Mouse (Mus musculus): ENCODE data around the gene E2f4. TPM values are rescaled to one million over a fixed set of nuclear protein-coding genes. Genes with fewer than 3 reads are reported as not detected.

E2f4 gene
- polyA plus RNA-seq, 1 experiment from 2014 or later = 125 TPM

DNA sequence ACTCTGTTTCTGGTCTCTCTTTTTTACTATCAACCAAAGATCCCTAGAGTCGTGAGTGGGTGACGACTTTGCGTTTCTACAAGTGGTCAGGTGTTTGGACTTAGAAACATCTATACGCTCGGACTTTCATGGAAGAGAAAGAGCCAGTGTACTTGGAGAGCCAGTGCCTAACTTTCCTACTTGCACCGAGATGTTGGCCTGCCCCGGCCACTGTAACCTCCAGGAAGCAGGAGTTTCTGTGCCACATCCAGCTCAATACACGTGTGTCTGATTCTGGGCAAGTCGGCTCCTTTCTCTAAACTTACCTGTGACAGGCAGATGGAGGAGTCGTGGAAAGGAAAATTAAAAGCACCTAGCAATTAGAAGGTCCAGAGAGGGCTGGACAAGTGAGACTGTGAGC lies 21.6 kb upstream of the E2f4 start, which contains the start of gene Nol3:
Gene Nol3 (plus strand): TSS at position 301 of the 400 bp plus-strand sequence.
- Histone ChIP-seq H3K27me3 (replicated peaks; ENCODE audit: low read depth, poor library complexity, severe bottlenecking) (peaks cover 100% of the 10 kb centered on the region), H3K4me3 (peak within 1 kb of the TSS; percentile 55), H3K36me3 (replicated peaks) (peaks cover 4% of the 10 kb centered on the region), H3K27ac (replicated peaks) (peak within 1 kb of the TSS; percentile 8; the same call in 1 of the 2 replicates), H3K9me3 (no peaks in the 10 kb centered on the region), H3K4me1 (peaks cover 25% of the 10 kb centered on the region)
- DNase-seq (ENCODE audit: low spot score) = no peak
- 5% methylated on average over 10 of the region's 10 CpGs for WGBS

DNA sequence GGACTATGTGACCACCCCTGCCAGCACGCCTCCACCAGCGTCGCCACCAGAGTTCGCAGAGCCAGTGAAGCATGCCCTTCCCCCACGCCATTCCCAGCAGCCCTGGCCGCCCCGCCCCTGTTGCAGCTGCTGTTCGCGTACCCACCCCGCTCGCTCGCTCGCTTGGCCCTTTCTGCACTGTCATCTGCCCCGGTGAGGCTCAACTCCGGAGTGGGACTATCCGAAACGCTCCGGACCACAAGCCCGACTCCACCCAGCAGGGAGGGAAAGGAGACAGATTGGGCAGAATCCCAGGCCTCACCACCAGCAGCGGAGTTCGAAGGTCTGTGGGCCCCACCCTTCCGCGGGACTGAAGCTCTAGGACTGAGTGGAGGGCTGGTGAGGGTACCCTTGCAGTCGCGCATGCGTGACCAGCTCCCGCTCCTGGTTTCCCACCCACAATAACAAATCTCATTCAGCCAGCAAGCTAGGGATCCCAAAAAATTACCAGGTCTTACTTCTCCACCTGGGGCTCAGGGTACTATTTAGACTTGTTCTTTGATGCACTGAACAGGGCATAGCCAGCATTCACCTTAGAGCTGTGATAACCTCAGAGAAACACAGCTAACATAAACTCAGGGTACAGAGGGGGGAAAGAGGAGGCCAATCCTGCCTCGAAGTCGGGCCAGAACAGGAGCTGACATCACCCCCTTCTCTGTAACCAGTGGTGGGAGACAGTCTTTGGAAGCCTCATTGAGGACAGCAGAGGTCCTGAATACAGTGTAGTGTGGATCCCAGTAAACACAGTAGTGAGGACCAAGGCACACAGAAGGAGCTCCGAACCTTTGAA lies 21.0 kb upstream of the E2f4 start:
- Histone ChIP-seq H3K9me3 (no peaks in the 10 kb centered on the region), H3K27me3 (replicated peaks; ENCODE audit: low read depth, poor library complexity, severe bottlenecking) (peaks cover 100% of the 10 kb centered on the region), H3K4me1 (peaks cover 22% of the 10 kb centered on the region), H3K27ac (replicated peaks) (peak overlapping the region; percentile 8; the same call in 1 of the 2 replicates), H3K4me3 (peak overlapping the region; percentile 55), H3K36me3 (replicated peaks) (peaks cover 8% of the 10 kb centered on the region)
- peak; percentile 72 for DNase-seq (ENCODE audit: low spot score)
- 4% methylated on average over 30 of the region's 30 CpGs for WGBS

DNA sequence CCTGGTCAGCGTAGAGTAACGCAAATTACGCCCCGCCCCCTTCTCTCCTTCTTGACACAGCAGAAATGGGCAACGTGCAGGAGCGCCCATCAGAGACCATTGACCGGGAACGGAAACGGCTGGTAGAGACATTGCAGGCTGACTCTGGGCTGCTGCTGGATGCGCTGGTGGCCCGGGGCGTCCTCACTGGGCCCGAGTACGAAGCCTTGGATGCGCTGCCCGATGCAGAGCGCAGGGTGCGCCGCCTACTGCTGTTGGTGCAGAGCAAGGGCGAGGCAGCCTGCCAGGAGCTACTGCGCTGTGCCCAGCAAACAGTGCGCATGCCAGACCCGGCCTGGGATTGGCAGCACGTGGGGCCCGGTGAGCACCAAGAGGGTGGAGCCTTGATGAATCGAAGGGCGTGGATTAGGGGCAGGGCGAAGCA lies 18.5 kb upstream of the E2f4 start:
- peak; percentile 46 for DNase-seq (ENCODE audit: low spot score)
- Histone ChIP-seq H3K27ac (replicated peaks) (no peak overlapping the region), H3K4me3 (peak overlapping the region; percentile 47)

DNA sequence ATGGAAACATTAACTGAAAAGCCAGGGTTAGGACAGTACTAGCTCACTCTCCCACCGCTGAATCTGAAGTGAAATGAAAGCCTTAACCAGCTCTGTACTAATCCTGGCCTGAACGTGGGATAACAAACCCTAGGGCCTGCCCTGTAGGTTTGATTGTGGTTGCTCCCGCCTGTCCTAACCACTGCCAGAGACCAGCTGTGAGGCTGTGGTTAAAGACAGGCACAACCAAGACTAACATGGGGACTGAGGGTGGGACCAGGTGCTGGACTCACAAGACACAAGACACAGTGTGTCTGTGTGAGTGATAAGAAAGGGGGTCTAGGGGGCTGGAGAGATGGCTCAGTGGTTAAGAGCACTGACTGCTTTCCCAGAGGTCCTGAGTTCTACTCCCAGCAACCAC lies 16.9 kb upstream of the E2f4 start:
- DNase-seq (ENCODE audit: low spot score) = no peak
- H3K36me3 ChIP-seq (replicated peaks) = peaks cover 39% of the 10 kb centered on the region
- no peaks in the 10 kb centered on the region for H3K9me3 ChIP-seq
- no peak overlapping the region for H3K4me3 ChIP-seq
- 69% methylated on average over 3 of the region's 3 CpGs for WGBS
- H3K27ac ChIP-seq (replicated peaks) = no peak overlapping the region
- H3K27me3 ChIP-seq (replicated peaks; ENCODE audit: low read depth, poor library complexity, severe bottlenecking) = peaks cover 98% of the 10 kb centered on the region
- H3K4me1 ChIP-seq = peaks cover 26% of the 10 kb centered on the region

More for the DNA sequence above, 18.5 kb upstream of the E2f4 start:
- WGBS = 2% methylated on average over 28 of the region's 28 CpGs
- Histone ChIP-seq H3K36me3 (replicated peaks) (peaks cover 27% of the 10 kb centered on the region), H3K4me1 (peaks cover 29% of the 10 kb centered on the region), H3K27me3 (replicated peaks; ENCODE audit: low read depth, poor library complexity, severe bottlenecking) (peaks cover 100% of the 10 kb centered on the region), H3K9me3 (no peaks in the 10 kb centered on the region)

DNA sequence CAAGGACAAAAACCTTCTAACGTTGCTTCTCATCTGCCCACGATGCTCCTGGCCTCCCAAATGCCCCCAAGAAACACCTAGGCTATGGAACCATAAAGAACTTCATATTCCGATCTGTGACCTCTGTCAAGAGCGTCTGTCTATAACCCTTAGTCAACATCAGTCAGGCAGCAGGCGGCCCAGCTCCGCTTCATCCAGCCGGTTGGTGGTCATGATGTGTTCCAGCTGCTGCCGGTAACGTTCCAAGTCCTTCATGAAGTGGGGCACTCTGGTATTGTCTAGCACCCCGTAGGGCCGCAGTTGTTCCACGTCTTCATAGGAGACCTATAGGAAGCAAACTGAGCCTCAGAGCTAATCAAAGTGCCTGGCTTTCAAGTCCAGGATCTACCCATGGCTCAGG lies 15.6 kb upstream of the E2f4 start:
- WGBS = 92% methylated on average over 12 of the region's 12 CpGs
- Histone ChIP-seq H3K36me3 (replicated peaks) (peaks cover 40% of the 10 kb centered on the region), H3K4me3 (no peak overlapping the region), H3K27ac (replicated peaks) (no peak overlapping the region), H3K27me3 (replicated peaks; ENCODE audit: low read depth, poor library complexity, severe bottlenecking) (peaks cover 91% of the 10 kb centered on the region), H3K4me1 (peaks cover 15% of the 10 kb centered on the region), H3K9me3 (no peaks in the 10 kb centered on the region)
- no peak for DNase-seq (ENCODE audit: low spot score)

DNA sequence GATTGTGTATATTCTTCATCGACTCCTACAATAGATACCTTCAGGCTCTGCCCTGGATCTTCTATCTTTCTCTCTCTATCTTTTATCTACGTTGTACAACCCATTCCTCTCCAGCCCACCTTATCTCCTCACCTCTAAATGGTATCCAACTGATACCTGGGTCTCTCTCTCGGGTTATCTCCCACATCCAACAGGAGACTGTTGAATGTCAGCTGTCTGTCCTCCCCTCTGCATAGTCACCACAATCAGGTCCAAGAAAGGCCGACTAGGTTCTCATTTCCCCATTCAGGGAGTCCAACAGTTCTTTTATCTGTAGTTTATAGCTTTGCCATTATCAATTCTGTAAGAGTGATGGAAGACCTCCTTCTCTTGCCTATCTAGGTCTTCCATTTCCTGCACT lies 15.2 kb upstream of the E2f4 start:
- H3K36me3 ChIP-seq (replicated peaks) = peaks cover 40% of the 10 kb centered on the region
- H3K9me3 ChIP-seq = no peaks in the 10 kb centered on the region
- H3K27ac ChIP-seq (replicated peaks) = no peak overlapping the region
- no peak for DNase-seq (ENCODE audit: low spot score)
- H3K4me3 ChIP-seq = no peak overlapping the region
- WGBS = 90% methylated on average over 4 of the region's 4 CpGs
- H3K4me1 ChIP-seq = peaks cover 15% of the 10 kb centered on the region
- peaks cover 88% of the 10 kb centered on the region for H3K27me3 ChIP-seq (replicated peaks; ENCODE audit: low read depth, poor library complexity, severe bottlenecking)

DNA sequence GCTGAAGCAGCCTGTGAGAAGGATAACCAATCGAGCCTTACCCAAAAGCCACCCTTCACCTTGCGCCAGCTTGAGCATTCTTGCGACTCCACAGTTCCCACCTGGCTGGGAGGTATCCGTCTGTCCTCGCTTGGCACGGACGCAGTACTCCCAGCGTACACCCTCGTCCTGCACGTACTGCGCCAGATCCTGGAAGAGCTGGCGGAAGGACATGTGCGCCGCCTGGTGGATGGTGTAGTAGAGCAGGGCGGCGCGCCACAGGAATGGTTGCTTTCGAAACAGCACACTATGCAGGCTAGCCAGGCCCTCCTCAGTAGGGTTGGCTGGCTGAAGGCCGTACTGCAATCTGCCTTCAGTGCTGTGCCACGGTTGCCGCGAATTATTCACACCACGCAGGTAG lies 14.4 kb upstream of the E2f4 start:
- H3K4me3 ChIP-seq = no peak overlapping the region
- H3K9me3 ChIP-seq = no peaks in the 10 kb centered on the region
- peaks cover 79% of the 10 kb centered on the region for H3K27me3 ChIP-seq (replicated peaks; ENCODE audit: low read depth, poor library complexity, severe bottlenecking)
- peaks cover 19% of the 10 kb centered on the region for H3K4me1 ChIP-seq
- H3K36me3 ChIP-seq (replicated peaks) = peaks cover 40% of the 10 kb centered on the region
- H3K27ac ChIP-seq (replicated peaks) = no peak overlapping the region
- DNase-seq (ENCODE audit: low spot score) = peak; percentile 67
- WGBS = 28% methylated on average over 23 of the region's 23 CpGs

DNA sequence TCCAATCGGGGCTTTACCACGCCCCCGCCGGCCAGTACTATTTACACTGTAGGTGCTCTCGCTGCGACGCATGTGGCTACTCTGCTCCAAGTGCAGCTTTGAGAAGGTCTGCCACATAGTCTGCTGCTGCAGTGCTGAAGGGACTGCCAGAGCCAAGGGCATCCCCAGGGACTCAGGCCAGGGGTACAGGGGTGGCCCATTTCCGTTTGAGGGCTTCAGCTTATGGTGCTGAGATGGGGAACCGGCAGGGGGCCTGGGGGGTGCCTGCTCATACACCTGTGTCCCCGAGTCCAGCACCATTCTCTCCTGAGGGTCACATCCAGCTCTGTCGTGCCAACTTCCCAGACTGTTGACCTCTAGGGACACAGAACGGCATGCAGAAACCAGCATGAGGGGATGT lies 11.9 kb upstream of the E2f4 start:
- peaks cover 39% of the 10 kb centered on the region for H3K36me3 ChIP-seq (replicated peaks)
- H3K27me3 ChIP-seq (replicated peaks; ENCODE audit: low read depth, poor library complexity, severe bottlenecking) = peaks cover 65% of the 10 kb centered on the region
- DNase-seq (ENCODE audit: low spot score) = no peak
- no peaks in the 10 kb centered on the region for H3K9me3 ChIP-seq
- 40% methylated on average over 12 of the region's 12 CpGs for WGBS
- H3K4me3 ChIP-seq = no peak overlapping the region
- peaks cover 34% of the 10 kb centered on the region for H3K4me1 ChIP-seq
- no peak overlapping the region for H3K27ac ChIP-seq (replicated peaks)

DNA sequence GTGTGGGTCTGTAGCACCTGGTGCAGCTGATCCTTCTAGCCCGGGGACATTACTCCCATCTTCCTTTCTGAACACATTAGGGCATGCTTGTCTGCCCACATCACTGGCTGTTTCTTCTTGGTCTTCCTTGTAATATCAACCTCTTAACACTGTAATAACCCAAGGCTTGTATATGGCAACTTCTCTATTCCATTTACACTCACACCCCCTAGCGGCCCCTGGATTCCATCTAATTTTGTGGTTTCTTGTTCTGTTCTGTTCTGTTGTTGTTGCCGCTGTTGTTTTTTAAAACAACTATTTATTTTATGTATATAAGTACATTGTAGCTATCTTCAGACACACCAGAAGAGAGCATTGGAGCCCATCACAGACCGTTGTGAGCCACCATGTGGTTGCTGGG lies 10.6 kb upstream of the E2f4 start:
- Histone ChIP-seq H3K27ac (replicated peaks) (no peak overlapping the region), H3K9me3 (no peaks in the 10 kb centered on the region), H3K27me3 (replicated peaks; ENCODE audit: low read depth, poor library complexity, severe bottlenecking) (peaks cover 60% of the 10 kb centered on the region), H3K36me3 (replicated peaks) (peaks cover 28% of the 10 kb centered on the region), H3K4me3 (no peak overlapping the region), H3K4me1 (peaks cover 37% of the 10 kb centered on the region)
- WGBS = 87% methylated on average over 4 of the region's 4 CpGs
- DNase-seq (ENCODE audit: low spot score) = no peak

DNA sequence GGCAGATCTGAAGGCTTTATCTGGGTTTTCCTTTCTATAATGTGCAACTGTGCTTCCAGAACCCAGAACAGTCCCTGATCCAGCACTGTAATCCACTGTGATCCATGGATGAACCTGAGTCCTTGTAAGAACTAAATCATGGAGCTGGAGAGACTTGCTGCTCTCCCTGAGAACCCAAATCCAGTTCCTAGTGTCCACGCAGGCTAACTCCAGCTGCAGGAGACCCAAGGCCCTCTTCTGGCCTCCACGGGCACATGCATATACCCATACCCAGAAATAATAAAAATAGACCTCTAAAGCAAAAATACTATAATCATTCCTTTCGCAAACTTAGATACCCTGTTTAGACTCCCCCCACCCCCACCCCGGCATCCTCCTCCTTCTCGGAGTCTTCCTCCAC lies 9.2 kb upstream of the E2f4 start:
- peaks cover 58% of the 10 kb centered on the region for H3K27me3 ChIP-seq (replicated peaks; ENCODE audit: low read depth, poor library complexity, severe bottlenecking)
- 92% methylated on average over 5 of the region's 5 CpGs for WGBS
- DNase-seq (ENCODE audit: low spot score) = no peak
- H3K27ac ChIP-seq (replicated peaks) = no peak overlapping the region
- peaks cover 33% of the 10 kb centered on the region for H3K4me1 ChIP-seq
- H3K4me3 ChIP-seq = peak overlapping the region; percentile 69
- H3K9me3 ChIP-seq = no peaks in the 10 kb centered on the region
- H3K36me3 ChIP-seq (replicated peaks) = peaks cover 15% of the 10 kb centered on the region

DNA sequence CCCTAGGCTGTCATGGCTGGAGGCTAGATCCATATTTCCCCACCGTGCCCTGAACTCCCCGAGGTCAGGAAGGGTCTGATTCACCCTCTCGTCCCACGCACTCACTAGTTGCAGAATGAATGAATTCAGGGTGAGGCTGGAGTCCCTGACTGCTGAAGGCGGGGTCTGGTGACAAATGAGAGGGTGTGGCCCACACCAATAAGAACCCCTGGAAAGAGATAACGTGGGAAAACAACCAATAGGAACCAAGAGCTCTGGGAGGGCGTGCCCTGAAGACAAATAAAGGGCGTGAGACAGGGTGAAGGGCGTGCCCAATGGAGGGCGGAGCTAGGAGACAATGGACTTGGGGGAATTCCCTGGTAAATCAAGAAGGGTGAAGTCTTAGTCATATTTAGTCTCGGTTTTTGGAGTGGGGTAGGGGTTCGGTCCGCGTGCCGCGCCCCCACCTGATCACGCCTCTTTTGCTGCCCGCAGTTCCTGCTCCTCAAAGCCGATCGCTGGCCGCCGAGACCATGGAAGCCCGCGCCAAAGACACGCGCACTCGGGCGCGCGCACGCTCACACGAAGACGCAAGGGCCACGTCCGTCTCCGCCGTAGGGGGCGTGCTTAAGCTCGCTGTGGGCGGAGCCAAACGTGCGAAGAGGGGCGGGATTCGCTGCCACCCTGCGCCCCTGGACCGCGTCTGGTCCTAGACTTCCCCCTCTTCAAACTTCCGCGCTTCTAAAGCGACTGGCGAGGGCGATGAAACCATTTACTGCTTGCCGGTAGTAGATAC lies 8.3 kb upstream of the E2f4 start:
- under 1% methylated on average over 53 of the region's 53 CpGs for WGBS
- H3K9me3 ChIP-seq = no peaks in the 10 kb centered on the region
- peak; percentile 95 for DNase-seq (ENCODE audit: low spot score)

DNA sequence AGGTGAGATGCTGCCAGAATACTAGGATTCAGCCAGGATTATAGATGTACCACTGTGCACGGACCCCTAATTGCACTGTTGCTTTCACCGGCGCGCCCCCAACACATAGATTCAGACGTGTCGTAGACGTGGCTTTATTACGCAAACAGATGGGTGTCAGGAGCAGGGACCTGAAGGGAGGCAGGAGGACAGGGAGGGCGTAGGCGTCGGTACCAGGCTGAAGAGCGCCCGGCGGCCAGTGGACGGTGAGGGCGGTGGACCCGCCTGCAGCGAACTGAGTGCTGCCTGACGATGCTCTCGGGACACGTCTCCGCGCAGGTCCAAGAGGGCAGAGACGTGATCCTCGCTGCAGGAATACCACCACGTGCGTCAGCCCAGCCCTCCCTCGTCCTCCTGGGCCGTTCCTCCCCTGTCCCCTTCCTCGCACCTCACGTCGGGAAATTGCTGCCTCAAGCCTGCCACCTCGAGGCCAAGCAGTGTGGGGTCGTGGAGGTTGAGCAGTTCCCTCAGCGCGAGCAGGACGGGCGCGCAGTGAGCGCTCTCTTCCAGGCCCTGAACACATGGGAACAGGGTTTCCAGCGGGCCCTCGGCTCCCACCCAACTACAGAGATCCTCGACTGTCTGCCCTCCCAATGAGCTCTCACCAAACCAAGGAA lies 7.5 kb upstream of the E2f4 start, which contains the start of gene 4931428F04Rik:
Gene 4931428F04Rik (minus strand): TSS at position 60 of the 656 bp plus-strand sequence.
- Histone ChIP-seq H3K4me3 (peak within 1 kb of the TSS; percentile 69), H3K27me3 (replicated peaks; ENCODE audit: low read depth, poor library complexity, severe bottlenecking) (peaks cover 51% of the 10 kb centered on the region), H3K36me3 (replicated peaks) (peaks cover 7% of the 10 kb centered on the region), H3K4me1 (peaks cover 31% of the 10 kb centered on the region), H3K9me3 (no peaks in the 10 kb centered on the region), H3K27ac (replicated peaks) (peak within 1 kb of the TSS; percentile 94)
- WGBS = 2% methylated on average over 43 of the region's 43 CpGs
- DNase-seq (ENCODE audit: low spot score) = peak; percentile 71

More for the DNA sequence above, 8.3 kb upstream of the E2f4 start:
- peaks cover 13% of the 10 kb centered on the region for H3K36me3 ChIP-seq (replicated peaks)
- H3K27ac ChIP-seq (replicated peaks) = peak overlapping the region; percentile 94
- peaks cover 31% of the 10 kb centered on the region for H3K4me1 ChIP-seq
- peak overlapping the region; percentile 69 for H3K4me3 ChIP-seq
- peaks cover 59% of the 10 kb centered on the region for H3K27me3 ChIP-seq (replicated peaks; ENCODE audit: low read depth, poor library complexity, severe bottlenecking)
